Mouse (Mus musculus) liver, embryonic 16.5 days (tissue): ENCODE data around the gene Depdc5. TPM values are rescaled to one million over a fixed set of nuclear protein-coding genes. Genes with fewer than 3 reads are reported as not detected.
"Not testable (repeated sequence)": the region's sequence is repeated elsewhere in the genome, so short reads cannot be mapped to it uniquely, and the experiment has no call there.

Source experiments
- ATAC-seq: fragments of 200-750 bp; cut with Nextera tagmentation; 2 replicates; pipeline ENCODE4 v1.8.0; 2017; ENCODE audit warnings: low read depth, mild to moderate bottlenecking, moderate number of reproducible peaks, moderate library complexity
- H3K27ac ChIP-seq: fragments of 300-500 bp; sonication (generic); 2 replicates; pipeline ENCODE4 v1.5.1; 2014; ENCODE audit warnings: mild to moderate bottlenecking, low read length
- H3K27me3 ChIP-seq: fragments of 300-500 bp; sonication (generic); 2 replicates; pipeline ENCODE4 v1.6.1; 2014; ENCODE audit warnings: low read depth, low read length, mixed read lengths; ENCODE audit not compliant: control insufficient read depth, insufficient read depth
- H3K36me3 ChIP-seq: fragments of 300-500 bp; sonication (generic); 2 replicates; pipeline ENCODE4 v1.6.1; 2014; ENCODE audit warnings: mild to moderate bottlenecking; ENCODE audit not compliant: control insufficient read depth, insufficient read depth
- H3K4me1 ChIP-seq: fragments of 300-500 bp; sonication (generic); 2 replicates; pipeline ENCODE4 v1.6.1; 2014; ENCODE audit warnings: low read depth, low read length, mixed read lengths; ENCODE audit not compliant: control insufficient read depth
- H3K4me2 ChIP-seq: fragments of 300-500 bp; sonication (generic); 2 replicates; pipeline ENCODE4 v1.6.1; 2014; ENCODE audit warnings: low read depth, low read length, mixed read lengths
- H3K4me3 ChIP-seq: fragments of 300-500 bp; sonication (generic); 2 replicates; pipeline ENCODE4 v1.5.1; 2014; ENCODE audit warnings: low read depth, mild to moderate bottlenecking, low read length
- H3K9ac ChIP-seq: fragments of 300-500 bp; sonication (generic); 2 replicates; pipeline ENCODE4 v1.6.1; 2014; ENCODE audit warnings: low read depth, low read length
- H3K9me3 ChIP-seq: fragments of 300-500 bp; sonication (generic); replicated peaks from 2 replicates; pipeline ENCODE4 v1.6.1; 2016; ENCODE audit warnings: low read length; ENCODE audit not compliant: control insufficient read depth
- WGBS: fragments of 180-500 bp; shearing (Covaris S2); extraction: QIAGEN DNeasy Blood & Tissue Kit; methylation state at CpG from one replicate; pipeline ENCODE4 v1.1.7; 2014; ENCODE audit not compliant: insufficient replicate concordance; 5-methylcytosine and 5-hydroxymethylcytosine counted together
- polyA plus RNA-seq: library from polyadenylated mRNA; unstranded; fragments of >200 nt; fragmentation: Nextera tagmentation; extraction: Ambion mirVana; gene quantifications from 2 replicates; pipeline ENCODE4 v1.2.1, GENCODE M21; 2015

Gene Depdc5
- polyA plus RNA-seq, 1 experiment from 2014 or later, result 8.0 TPM

DNA sequence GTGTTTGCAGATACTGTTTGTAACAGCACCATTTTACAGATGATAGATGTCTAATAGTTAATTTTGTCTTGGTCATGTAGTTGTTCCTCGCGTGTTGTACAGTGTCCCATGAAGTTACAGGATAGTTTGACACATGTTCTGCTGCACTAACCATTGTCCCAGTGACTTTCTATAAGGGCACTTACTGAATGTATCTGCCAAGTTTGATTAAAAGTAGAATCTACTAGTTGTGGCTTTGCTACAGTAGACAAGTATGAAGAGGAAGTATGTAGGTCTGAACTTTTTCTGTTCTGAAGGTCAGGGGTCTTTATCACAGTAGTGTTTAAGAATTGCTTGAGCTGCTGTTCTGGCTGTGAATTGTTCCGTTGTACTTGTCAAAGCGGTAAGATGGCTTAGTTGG, 159.8 kb downstream of the Depdc5 start:
- no peak overlapping the region for H3K9ac ChIP-seq
- no peak overlapping the region for H3K4me3 ChIP-seq
- peaks cover 38% of the 10 kb centered on the region for H3K4me1 ChIP-seq
- WGBS, result 84% methylated on average over 4 of the region's 4 CpGs
- H3K4me2 ChIP-seq, result no peak overlapping the region
- no peaks in the 10 kb centered on the region for H3K27me3 ChIP-seq
- peaks cover 21% of the 10 kb centered on the region for H3K36me3 ChIP-seq
- H3K27ac ChIP-seq, result 0 out of 2 replicates have a peak overlapping the region, but pooled peaks have one; percentile 16
- no peak for ATAC-seq
- no peaks in the 10 kb centered on the region for H3K9me3 ChIP-seq

- no peaks in the 10 kb centered on the region for H3K9me3 ChIP-seq
- 32% methylated on average over 5 of the region's 5 CpGs for WGBS
- H3K4me3 ChIP-seq, result no peak overlapping the region
- no peak overlapping the region for H3K9ac ChIP-seq
- H3K27me3 ChIP-seq, result no peaks in the 10 kb centered on the region
- H3K4me1 ChIP-seq, result peaks cover 38% of the 10 kb centered on the region
- H3K4me2 ChIP-seq, result no peak overlapping the region
- ATAC-seq, result peak; percentile 47; the same call in 1 of the 2 replicates
- H3K27ac ChIP-seq, result peak overlapping the region; percentile 15; the same call in 1 of the 2 replicates
- peaks cover 21% of the 10 kb centered on the region for H3K36me3 ChIP-seq
Measured at GRCm38 (mm10) chr5:33024474-33024873, 161.0 kb downstream of the Depdc5 start.

GRCm38 (mm10) chr5:33028656-33029055, 165.2 kb downstream of the Depdc5 start:
- Histone ChIP-seq H3K4me2 (no peak overlapping the region), H3K4me1 (peaks cover 31% of the 10 kb centered on the region), H3K27me3 (no peaks in the 10 kb centered on the region), H3K9me3 (no peaks in the 10 kb centered on the region), H3K9ac (no peak overlapping the region), H3K4me3 (no peak overlapping the region), H3K36me3 (peaks cover 8% of the 10 kb centered on the region), H3K27ac (no peak overlapping the region)
- ATAC-seq, result no peak
- WGBS, result 73% methylated on average over 2 of the region's 2 CpGs

DNA sequence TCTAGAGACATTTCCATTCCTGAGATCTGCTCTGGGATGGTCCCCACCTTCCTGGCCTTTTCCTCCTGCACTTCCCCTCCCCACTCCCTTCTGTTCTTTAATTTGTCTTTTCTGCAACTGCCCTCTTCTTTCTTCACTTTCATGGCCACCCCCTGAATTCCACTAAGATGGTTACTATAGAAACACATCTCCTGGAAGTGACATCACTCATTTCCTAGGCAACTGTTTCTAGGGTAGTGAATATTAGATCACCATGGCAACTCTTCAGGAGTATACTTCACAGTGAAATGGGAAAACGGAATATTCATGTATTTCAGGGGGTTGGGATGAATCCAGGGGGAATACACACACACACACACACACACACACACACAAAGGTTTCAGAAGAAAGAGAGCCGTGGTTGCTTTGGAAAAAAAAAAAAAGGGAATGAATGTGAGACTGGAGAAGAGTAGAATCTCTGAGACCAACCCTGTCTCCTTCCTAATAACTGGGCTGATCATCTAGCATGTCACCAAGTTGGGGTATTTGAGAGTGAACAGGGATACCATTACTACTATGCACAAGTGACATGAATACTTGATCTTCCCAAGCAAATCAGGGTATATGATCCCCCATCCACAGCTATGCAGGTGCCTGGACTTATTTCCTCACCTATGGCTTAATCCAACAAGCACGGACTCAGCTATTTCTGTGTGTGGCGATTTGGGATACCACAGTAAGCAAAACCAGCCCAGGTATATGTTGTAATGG, 167.1 kb downstream of the Depdc5 start:
- Histone ChIP-seq H3K27me3 (no peaks in the 10 kb centered on the region), H3K27ac (no peak overlapping the region), H3K4me2 (no peak overlapping the region), H3K36me3 (peaks cover 5% of the 10 kb centered on the region; the same call in 1 of the 2 replicates), H3K9me3 (no peaks in the 10 kb centered on the region), H3K4me3 (no peak overlapping the region), H3K9ac (no peak overlapping the region), H3K4me1 (peaks cover 28% of the 10 kb centered on the region)
- WGBS, result 74% methylated on average over 4 of the region's 4 CpGs
- no peak for ATAC-seq

GRCm38 (mm10) chr5:33032036-33032773, 168.7 kb downstream of the Depdc5 start:
- Histone ChIP-seq H3K9me3 (no peaks in the 10 kb centered on the region), H3K27me3 (no peaks in the 10 kb centered on the region), H3K4me2 (peak overlapping the region; percentile 47), H3K27ac (0 out of 2 replicates have a peak overlapping the region, but pooled peaks have one; percentile 29), H3K4me3 (peak overlapping the region; percentile 7; the same call in 1 of the 2 replicates), H3K4me1 (peaks cover 28% of the 10 kb centered on the region), H3K36me3 (no peaks in the 10 kb centered on the region), H3K9ac (no peak overlapping the region)
- WGBS, result 46% methylated on average over 10 of the region's 10 CpGs
- peak; percentile 42; the same call in 1 of the 2 replicates for ATAC-seq

GRCm38 (mm10) chr5:33033121-33033520, 169.6 kb downstream of the Depdc5 start:
- peak; percentile 87 for ATAC-seq
- no peaks in the 10 kb centered on the region for H3K9me3 ChIP-seq
- H3K4me1 ChIP-seq, result peaks cover 28% of the 10 kb centered on the region
- H3K27ac ChIP-seq, result peak overlapping the region; percentile 62
- WGBS, result 3% methylated on average over 4 of the region's 4 CpGs
- H3K36me3 ChIP-seq, result no peaks in the 10 kb centered on the region
- no peak overlapping the region for H3K4me3 ChIP-seq
- H3K27me3 ChIP-seq, result no peaks in the 10 kb centered on the region
- H3K4me2 ChIP-seq, result no peak overlapping the region; the same call in 1 of the 2 replicates
- no peak overlapping the region for H3K9ac ChIP-seq

GRCm38 (mm10) chr5:33033633-33034032, 170.1 kb downstream of the Depdc5 start:
- not testable (repeated sequence) for H3K9ac ChIP-seq, H3K36me3 ChIP-seq, H3K4me2 ChIP-seq, H3K27me3 ChIP-seq, H3K9me3 ChIP-seq, H3K4me3 ChIP-seq
- ATAC-seq, result peak; percentile 30
- 33% methylated on average over 8 of the region's 8 CpGs for WGBS
- Histone ChIP-seq H3K4me1 (peaks cover 28% of the 10 kb centered on the region), H3K27ac (peak overlapping the region; percentile 62)

DNA sequence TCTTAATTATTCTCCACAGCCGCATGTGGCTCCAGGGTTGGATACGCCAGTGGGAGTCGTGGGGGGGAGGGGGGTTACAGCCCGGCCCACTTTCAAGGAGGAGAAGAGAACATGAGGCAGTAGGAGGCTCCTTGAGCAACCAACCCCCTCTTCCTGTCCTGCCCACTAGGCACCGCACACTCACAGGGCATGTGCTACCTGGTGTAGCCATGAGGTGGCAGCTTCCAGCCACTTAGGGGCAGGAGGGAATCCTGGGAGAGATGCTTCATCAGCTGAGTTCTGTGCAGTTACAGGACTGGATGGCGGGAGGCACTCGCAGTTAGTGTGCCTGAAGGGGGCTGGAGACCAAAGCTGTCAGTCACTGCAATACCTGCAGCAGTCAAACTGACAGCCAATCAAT, 170.6 kb downstream of the Depdc5 start:
- Histone ChIP-seq H3K9me3 (no peaks in the 10 kb centered on the region), H3K4me3 (no peak overlapping the region), H3K27me3 (no peaks in the 10 kb centered on the region), H3K4me1 (peaks cover 28% of the 10 kb centered on the region), H3K4me2 (no peak overlapping the region), H3K27ac (no peak overlapping the region), H3K36me3 (no peaks in the 10 kb centered on the region), H3K9ac (no peak overlapping the region; the same call in 1 of the 2 replicates)
- WGBS, result 24% methylated on average over 7 of the region's 7 CpGs
- 0 out of 2 replicates have a peak, but pooled peaks have one; percentile 19 for ATAC-seq

DNA sequence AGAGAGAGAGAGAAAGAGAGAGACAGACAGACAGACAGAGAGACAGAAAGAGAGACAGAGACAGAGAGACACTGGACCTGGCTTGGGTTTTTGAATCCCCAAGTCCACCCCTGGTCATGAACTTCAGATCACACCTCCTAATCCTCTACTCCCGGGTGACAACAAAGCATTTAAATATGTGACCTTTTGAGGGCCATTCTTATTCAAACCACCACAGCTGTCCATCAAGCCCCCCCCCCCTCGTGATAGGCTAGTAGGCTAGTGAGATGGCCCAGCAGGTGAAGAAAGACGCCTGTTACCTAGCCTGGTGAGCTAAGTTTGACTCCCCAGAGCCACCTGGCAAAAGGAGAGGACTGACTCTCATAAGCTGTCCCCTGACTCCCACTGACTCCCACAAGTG, 171.4 kb downstream of the Depdc5 start:
- 41% methylated on average over 3 of the region's 3 CpGs for WGBS

More for the DNA sequence above, 171.4 kb downstream of the Depdc5 start:
- ATAC-seq, result no peak
- H3K36me3 ChIP-seq, result no peaks in the 10 kb centered on the region
- no peak overlapping the region for H3K27ac ChIP-seq
- H3K4me3 ChIP-seq, result no peak overlapping the region
- H3K27me3 ChIP-seq, result no peaks in the 10 kb centered on the region
- H3K4me1 ChIP-seq, result peaks cover 28% of the 10 kb centered on the region
- H3K4me2 ChIP-seq, result no peak overlapping the region
- H3K9me3 ChIP-seq, result no peaks in the 10 kb centered on the region
- H3K9ac ChIP-seq, result no peak overlapping the region
